In genomic region chr2:129879817-129880216, GRCm38 (mm10) we compare ENCODE assay signal across 9 mouse cellular contexts.
DNase-seq lines count a peak whose midpoint lies in the region; TF ChIP-seq lines count a peak whose summit lies in the region.
"Had no signal": no experiment of that assay in that cellular context is flagged by ENCODE, and none has a peak within 500 bp of the region (broad histone marks: within the 10 kb centered on the region; RNA-seq: fewer than 3 reads in every experiment).

No protein-coding gene starts in this region.

- no peak overlapping the region for H3K9ac ChIP-seq in CH12.LX (ENCODE audit: insufficient read depth, low read depth)

- H3K4me3 ChIP-seq in CH12.LX (replicated peaks in 1 of 3; ENCODE audit: low read depth in 2 of 3, low read length in 2 of 3, poor library complexity in 1 of 3), result no peak overlapping the region
- H3K4me3 ChIP-seq in layer of hippocampus, adult 2 months, result no peak overlapping the region
- H3K4me3 ChIP-seq: myocyte had no signal

- no peaks in the 10 kb centered on the region for H3K36me3 ChIP-seq in CH12.LX (replicated peaks in 1 of 2; ENCODE audit: control insufficient read depth in 1 of 2, insufficient read depth in 1 of 2, low read length in 1 of 2)

- TF ChIP-seq CTCF in CH12.LX (conservative IDR thresholded peaks at IDR 0.05 in 1 of 2, IDR thresholded peaks at IDR 0.05 in 1 of 2; ENCODE audit: low read depth in 2 of 2, low read length in 2 of 2), result peak; percentile 36 to 76; a peak in 3 of 4 replicates
- TF ChIP-seq CTCF in layer of hippocampus, adult 2 months (conservative IDR thresholded peaks at IDR 0.05), result peak; percentile 89

- in situ Hi-C loops in CH12.LX (cut with MboI; ENCODE audit: low pct_ligation_motif_present, low pct_unique_long_range_greater_than_20kb, low sequenced_read_pairs), result no loop called here

- H3K4me1 ChIP-seq in CH12.LX (ENCODE audit: control insufficient read depth in 1 of 2, insufficient read depth in 2 of 2), result peaks cover 4 to 6% of the 10 kb centered on the region in 2 experiments; a peak in 3 of 4 replicates

- H3K9me3 ChIP-seq in CH12.LX (replicated peaks; ENCODE audit: low read length), result peaks cover 2% of the 10 kb centered on the region

- peak; percentile 64 for TF ChIP-seq RAD21 in CH12.LX (IDR thresholded peaks at IDR 0.05; ENCODE audit: low read depth, low read length)

- H3K27me3 ChIP-seq in CH12.LX (replicated peaks), result peaks cover 30% of the 10 kb centered on the region

- DNase-seq in CH12.LX (ENCODE audit: extremely low read depth), result peak; percentile 49
- DNase-seq in NIH3T3 (ENCODE audit: low read depth), result peak; percentile 60
- peak; percentile 55 to 76 for DNase-seq in cerebellum, postnatal 25 days
- DNase-seq in gastrocnemius, postnatal 14 days, result peak; percentile 42
- DNase-seq in layer of hippocampus, adult 2 months (ENCODE audit: low spot score in 2 of 2), result peak; percentile 66 to 70
- DNase-seq in lung, postnatal 36 days, result peak; percentile 60
- peak; percentile 75 to 84 for DNase-seq in right cerebral cortex, adult 2 months (ENCODE audit: low spot score in 2 of 2)
- no peak for DNase-seq in T-cell, adult 2 months (ENCODE audit: low spot score)

- no peaks in the 10 kb centered on the region for H3K79me2 ChIP-seq in CH12.LX (replicated peaks; ENCODE audit: control insufficient read depth, extremely low read depth, insufficient read depth, poor library complexity, severe bottlenecking)

- intact Hi-C loops in gastrocnemius, postnatal 14 days (cut with DNase I; ENCODE audit: low total_unique reads), result loop anchor here (10.0 kb wide), 1 partner anchor 295 kb away; the partner anchor contains the start of gene Snrpb

- no peak for TF ChIP-seq POLR2A in CH12.LX (IDR thresholded peaks at IDR 0.05; ENCODE audit: low read depth, low read length)

- dilution Hi-C loops in CH12.LX (cut with MboI; ENCODE audit: extremely low pct_ligation_motif_present, extremely low pct_unique_long_range_greater_than_20kb, low sequenced_read_pairs), result no loop called here

- no peak overlapping the region for H3K27ac ChIP-seq in CH12.LX (ENCODE audit: insufficient read depth, low read depth)
- H3K27ac ChIP-seq in layer of hippocampus, adult 2 months, result no peak overlapping the region

- no peak for TF ChIP-seq EP300 in CH12.LX (IDR thresholded peaks at IDR 0.05; ENCODE audit: low read length)

- no peak overlapping the region for H3K4me2 ChIP-seq in CH12.LX (ENCODE audit: insufficient read depth, low read depth, poor library complexity, severe bottlenecking)

TF ChIP-seq in CH12.LX, 34 proteins besides CTCF, POLR2A, EP300 and RAD21:
- TF ChIP-seq JUN (IDR thresholded peaks at IDR 0.05; ENCODE audit: insufficient read depth, low read depth, low read length) (no peak), SMC3 (IDR thresholded peaks at IDR 0.05; ENCODE audit: low read depth, low read length) (peak; percentile 60), BHLHE40 (IDR thresholded peaks at IDR 0.05; ENCODE audit: low read depth, low read length) (no peak)
